Mouse (Mus musculus) kidney, postnatal 25 days (tissue): ENCODE results near the gene Olfr741.

ENCODE experiments used
- DNase-seq, 2 experiments: peaks; one replicate each; pipeline ENCODE4 v3.0.0; 2021; ENCODE audit warnings: mixed read lengths in 2 of 2

Olfr741 gene

DNA sequence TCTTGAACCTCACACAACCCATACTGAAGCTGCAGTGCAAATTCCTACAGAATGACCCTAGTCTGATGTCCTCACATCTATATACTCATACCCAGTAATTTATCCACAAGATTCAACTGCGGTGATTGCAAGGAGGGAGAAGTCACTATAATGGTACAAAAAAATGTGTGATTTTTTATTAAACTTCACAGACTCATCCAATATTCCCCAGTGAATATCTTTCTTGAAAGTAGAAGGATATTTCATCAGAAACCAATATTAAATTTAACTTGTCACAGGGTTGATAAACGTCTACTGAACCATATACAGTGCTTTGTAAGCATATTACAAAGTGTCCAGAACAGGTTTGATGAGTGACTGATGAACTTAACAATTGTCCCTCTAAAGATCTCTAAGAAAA, at the start of gene Olfr741:
Olfr741 (plus strand) TSS at position 301 of the 400 bp plus-strand sequence.
- no peak for DNase-seq

DNA sequence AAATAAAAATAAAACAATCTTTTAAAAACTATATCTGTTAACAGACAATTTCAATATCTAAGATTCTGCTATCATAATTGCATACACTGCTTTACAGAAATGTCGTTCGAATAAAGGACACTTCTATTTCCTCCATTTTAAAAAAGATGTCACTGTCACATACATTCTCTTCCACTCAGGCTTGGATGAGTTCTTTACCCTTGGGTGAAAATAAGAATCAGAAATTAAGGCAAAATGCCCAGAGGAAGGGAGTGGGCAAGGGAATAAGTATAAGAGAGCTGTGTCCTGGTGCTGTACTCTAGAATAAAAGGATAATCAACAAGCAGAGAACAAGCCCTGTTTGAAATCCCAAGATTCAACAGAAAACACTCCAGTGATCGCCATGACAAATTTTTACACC, 27.3 kb upstream of the Olfr741 start, which contains the start of gene Olfr740:
Olfr740 (plus strand) TSS at position 301 of the 400 bp plus-strand sequence.
- no peak for DNase-seq

DNA sequence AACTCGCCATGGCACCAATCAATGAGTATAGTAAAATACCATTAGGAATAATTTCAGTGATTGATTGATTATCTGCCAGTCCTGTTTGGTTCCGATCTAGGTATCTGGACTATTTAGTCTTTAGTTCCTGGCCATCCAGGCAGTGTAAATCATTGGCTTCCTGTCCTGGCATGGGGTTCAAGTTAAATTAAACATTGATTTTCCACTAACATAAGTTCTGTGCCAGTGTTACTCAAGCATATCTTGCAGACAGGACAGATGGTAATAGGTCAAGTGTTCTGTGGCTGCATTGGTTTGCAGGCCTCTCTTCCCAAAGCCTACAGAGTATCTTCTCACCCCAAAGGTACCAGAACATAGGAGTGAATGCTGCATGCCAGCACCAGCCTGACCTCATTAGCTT, 5.9 kb downstream of the Olfr741 start:
- no peak for DNase-seq

DNA sequence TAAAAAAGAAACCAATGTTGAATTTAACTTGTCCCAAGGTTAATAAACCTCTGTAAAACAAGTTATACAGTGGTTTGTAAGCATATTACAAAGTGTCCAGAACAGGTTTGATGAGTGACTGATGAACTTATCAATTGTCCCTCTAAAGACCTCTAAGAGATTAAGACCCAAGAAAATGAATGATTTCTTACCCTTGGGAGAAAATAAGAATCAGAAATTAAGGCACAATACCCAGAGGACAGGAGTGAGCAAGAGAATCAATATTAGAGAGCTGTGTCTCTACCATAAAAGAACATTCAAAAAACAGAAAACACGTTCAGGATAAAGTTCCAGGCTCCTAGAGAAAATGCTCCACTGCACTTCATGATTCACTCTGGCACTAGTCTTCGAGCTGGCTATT, 30.8 kb downstream of the Olfr741 start, which contains the start of gene Olfr742:
Olfr742 (plus strand) TSS at position 301 of the 400 bp plus-strand sequence.
- no peak for DNase-seq

- DNase-seq, result no peak
Observed at GRCm38 (mm10) chr14:50521539-50521938, 49.0 kb downstream of the Olfr741 start, which contains the start of gene Olfr743. Gene Olfr743, plus strand, starts transcription at chr14:50521839.
